Mouse (Mus musculus): ENCODE results near the gene Zcchc7. TPM values are rescaled to one million over a fixed set of nuclear protein-coding genes. Genes with fewer than 3 reads are reported as not detected.
A peak's percentile ranks its signal among the peaks of the same experiment; 100 is the strongest.

The Zcchc7 gene
- polyA plus RNA-seq, 1 experiment = 41.8 TPM

- Histone ChIP-seq H3K4me1 (ENCODE audit: control insufficient read depth, insufficient read depth, low read length) (no peaks in the 10 kb centered on the region), H3K27ac (ENCODE audit: insufficient read depth, low read length) (no peak overlapping the region), H3K4me3 (ENCODE audit: low read depth, low read length) (no peak overlapping the region), H3K27me3 (ENCODE audit: control insufficient read depth, insufficient read depth, low read length, poor library complexity, severe bottlenecking) (no peaks in the 10 kb centered on the region), H3K9ac (ENCODE audit: low read depth, poor library complexity, severe bottlenecking) (no peak overlapping the region), H3K36me3 (ENCODE audit: control insufficient read depth, insufficient read depth, low read length, poor library complexity, severe bottlenecking) (no peaks in the 10 kb centered on the region), H3K9me3 (replicated peaks; ENCODE audit: control insufficient read depth, insufficient read depth, low read length, poor library complexity, severe bottlenecking) (no peaks in the 10 kb centered on the region)
- TF ChIP-seq CTCF (IDR thresholded peaks at IDR 0.05; ENCODE audit: low read depth, low read length) = no peak
- TF ChIP-seq EP300 (IDR thresholded peaks at IDR 0.05; ENCODE audit: insufficient read depth, low read depth, low read length) = no peak
- TF ChIP-seq POLR2A (IDR thresholded peaks at IDR 0.05; ENCODE audit: insufficient read depth, low read length) = no peak
Observed at GRCm38 (mm10) chr4:44965175-44965574, 209.5 kb downstream of the Zcchc7 start.

GRCm38 (mm10) chr4:44965736-44966135, 210.1 kb downstream of the Zcchc7 start:
- H3K4me1 ChIP-seq (ENCODE audit: control insufficient read depth, insufficient read depth, low read length) = no peaks in the 10 kb centered on the region
- H3K36me3 ChIP-seq (ENCODE audit: control insufficient read depth, insufficient read depth, low read length, poor library complexity, severe bottlenecking) = no peaks in the 10 kb centered on the region
- no peak overlapping the region for H3K27ac ChIP-seq (ENCODE audit: insufficient read depth, low read length)
- no peaks in the 10 kb centered on the region for H3K9me3 ChIP-seq (replicated peaks; ENCODE audit: control insufficient read depth, insufficient read depth, low read length, poor library complexity, severe bottlenecking)
- TF ChIP-seq POLR2A (IDR thresholded peaks at IDR 0.05; ENCODE audit: insufficient read depth, low read length) (no peak), CTCF (IDR thresholded peaks at IDR 0.05; ENCODE audit: low read depth, low read length) (no peak), EP300 (IDR thresholded peaks at IDR 0.05; ENCODE audit: insufficient read depth, low read depth, low read length) (no peak)
- no peak overlapping the region for H3K4me3 ChIP-seq (ENCODE audit: low read depth, low read length)
- H3K9ac ChIP-seq (ENCODE audit: low read depth, poor library complexity, severe bottlenecking) = no peak overlapping the region
- no peaks in the 10 kb centered on the region for H3K27me3 ChIP-seq (ENCODE audit: control insufficient read depth, insufficient read depth, low read length, poor library complexity, severe bottlenecking)

DNA sequence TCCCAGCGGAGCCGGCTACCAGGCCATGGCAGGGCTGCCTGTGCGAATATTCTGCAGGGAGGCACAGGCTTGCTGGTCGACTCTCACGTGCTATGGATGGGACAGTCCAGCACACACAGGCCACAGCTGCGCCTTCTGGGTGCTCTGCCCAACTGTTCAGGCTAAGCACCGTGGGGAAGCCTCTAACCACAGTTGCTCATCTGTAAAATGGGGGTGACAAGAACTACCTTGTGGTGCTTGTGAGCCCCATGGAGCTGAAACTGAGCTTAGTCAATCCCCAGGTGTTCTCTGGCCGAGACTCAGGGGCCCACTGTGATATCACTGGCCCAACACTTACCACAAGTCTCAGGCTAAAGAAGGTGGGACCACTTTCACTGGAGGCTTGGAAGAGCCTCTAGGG, 211.7 kb downstream of the Zcchc7 start:
- no peak overlapping the region for H3K27ac ChIP-seq (ENCODE audit: insufficient read depth, low read length)
- TF ChIP-seq EP300 (IDR thresholded peaks at IDR 0.05; ENCODE audit: insufficient read depth, low read depth, low read length) (no peak), POLR2A (IDR thresholded peaks at IDR 0.05; ENCODE audit: insufficient read depth, low read length) (no peak), CTCF (IDR thresholded peaks at IDR 0.05; ENCODE audit: low read depth, low read length) (no peak)
- no peaks in the 10 kb centered on the region for H3K9me3 ChIP-seq (replicated peaks; ENCODE audit: control insufficient read depth, insufficient read depth, low read length, poor library complexity, severe bottlenecking)
- H3K4me3 ChIP-seq (ENCODE audit: low read depth, low read length) = no peak overlapping the region
- no peak overlapping the region for H3K9ac ChIP-seq (ENCODE audit: low read depth, poor library complexity, severe bottlenecking)
- H3K27me3 ChIP-seq (ENCODE audit: control insufficient read depth, insufficient read depth, low read length, poor library complexity, severe bottlenecking) = no peaks in the 10 kb centered on the region
- no peaks in the 10 kb centered on the region for H3K36me3 ChIP-seq (ENCODE audit: control insufficient read depth, insufficient read depth, low read length, poor library complexity, severe bottlenecking)
- no peaks in the 10 kb centered on the region for H3K4me1 ChIP-seq (ENCODE audit: control insufficient read depth, insufficient read depth, low read length)

DNA sequence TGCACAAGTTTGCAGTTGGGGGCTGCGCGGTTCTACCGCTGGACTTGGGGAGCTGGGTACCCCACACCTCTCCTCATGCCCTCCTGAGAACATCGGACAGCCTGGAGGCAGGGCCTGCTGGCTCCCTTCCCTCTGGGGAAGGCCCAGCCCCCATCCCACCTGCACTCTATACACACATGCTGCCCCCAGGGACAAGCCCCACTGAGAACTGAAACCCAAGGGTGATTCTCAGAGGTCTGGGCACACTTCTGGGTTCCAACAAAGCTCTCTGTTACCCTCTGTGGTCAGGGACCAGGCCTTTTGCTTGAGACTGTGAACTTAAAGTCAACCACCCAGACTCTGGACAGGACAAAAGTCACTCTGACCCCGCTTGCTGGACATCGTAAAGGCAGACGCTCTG, 214.4 kb downstream of the Zcchc7 start:
- Histone ChIP-seq H3K27ac (ENCODE audit: insufficient read depth, low read length) (no peak overlapping the region), H3K9ac (ENCODE audit: low read depth, poor library complexity, severe bottlenecking) (no peak overlapping the region), H3K9me3 (replicated peaks; ENCODE audit: control insufficient read depth, insufficient read depth, low read length, poor library complexity, severe bottlenecking) (no peaks in the 10 kb centered on the region), H3K27me3 (ENCODE audit: control insufficient read depth, insufficient read depth, low read length, poor library complexity, severe bottlenecking) (no peaks in the 10 kb centered on the region), H3K4me1 (ENCODE audit: control insufficient read depth, insufficient read depth, low read length) (peaks cover 2% of the 10 kb centered on the region), H3K36me3 (ENCODE audit: control insufficient read depth, insufficient read depth, low read length, poor library complexity, severe bottlenecking) (no peaks in the 10 kb centered on the region), H3K4me3 (ENCODE audit: low read depth, low read length) (no peak overlapping the region)
- no peak for TF ChIP-seq EP300 (IDR thresholded peaks at IDR 0.05; ENCODE audit: insufficient read depth, low read depth, low read length)
- TF ChIP-seq CTCF (IDR thresholded peaks at IDR 0.05; ENCODE audit: low read depth, low read length) = no peak
- TF ChIP-seq POLR2A (IDR thresholded peaks at IDR 0.05; ENCODE audit: insufficient read depth, low read length) = no peak

DNA sequence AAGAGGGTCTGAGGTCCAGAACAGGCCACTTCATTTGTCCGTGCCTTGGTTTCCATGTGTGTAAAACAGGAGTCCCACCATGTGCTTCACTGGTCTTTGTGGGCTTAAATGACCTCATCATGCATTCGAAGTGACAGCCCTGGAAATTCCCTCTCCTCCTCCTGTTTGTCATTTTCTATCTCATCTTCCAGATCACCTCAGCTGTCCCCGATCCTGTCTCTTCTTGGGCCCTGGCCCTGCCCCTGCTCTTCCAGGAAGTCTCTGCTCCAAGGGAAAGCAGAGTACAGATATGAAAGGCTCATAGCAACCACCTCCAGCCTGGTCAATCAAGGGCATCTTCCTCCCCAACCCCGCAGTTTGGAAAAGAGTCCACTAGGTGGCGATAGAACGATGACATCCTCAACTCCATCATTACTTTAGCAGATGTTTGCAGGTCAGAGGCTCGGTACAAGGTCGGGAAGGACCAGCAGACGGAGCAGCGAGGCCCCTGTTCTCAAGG, 215.0 kb downstream of the Zcchc7 start:
- TF ChIP-seq CTCF (IDR thresholded peaks at IDR 0.05; ENCODE audit: low read depth, low read length) (peak; percentile 58), POLR2A (IDR thresholded peaks at IDR 0.05; ENCODE audit: insufficient read depth, low read length) (no peak), EP300 (IDR thresholded peaks at IDR 0.05; ENCODE audit: insufficient read depth, low read depth, low read length) (no peak)
- no peak overlapping the region for H3K9ac ChIP-seq (ENCODE audit: low read depth, poor library complexity, severe bottlenecking)
- no peaks in the 10 kb centered on the region for H3K36me3 ChIP-seq (ENCODE audit: control insufficient read depth, insufficient read depth, low read length, poor library complexity, severe bottlenecking)
- no peak overlapping the region for H3K27ac ChIP-seq (ENCODE audit: insufficient read depth, low read length)
- no peaks in the 10 kb centered on the region for H3K9me3 ChIP-seq (replicated peaks; ENCODE audit: control insufficient read depth, insufficient read depth, low read length, poor library complexity, severe bottlenecking)
- H3K4me3 ChIP-seq (ENCODE audit: low read depth, low read length) = no peak overlapping the region
- peaks cover 2% of the 10 kb centered on the region for H3K4me1 ChIP-seq (ENCODE audit: control insufficient read depth, insufficient read depth, low read length)
- no peaks in the 10 kb centered on the region for H3K27me3 ChIP-seq (ENCODE audit: control insufficient read depth, insufficient read depth, low read length, poor library complexity, severe bottlenecking)

DNA sequence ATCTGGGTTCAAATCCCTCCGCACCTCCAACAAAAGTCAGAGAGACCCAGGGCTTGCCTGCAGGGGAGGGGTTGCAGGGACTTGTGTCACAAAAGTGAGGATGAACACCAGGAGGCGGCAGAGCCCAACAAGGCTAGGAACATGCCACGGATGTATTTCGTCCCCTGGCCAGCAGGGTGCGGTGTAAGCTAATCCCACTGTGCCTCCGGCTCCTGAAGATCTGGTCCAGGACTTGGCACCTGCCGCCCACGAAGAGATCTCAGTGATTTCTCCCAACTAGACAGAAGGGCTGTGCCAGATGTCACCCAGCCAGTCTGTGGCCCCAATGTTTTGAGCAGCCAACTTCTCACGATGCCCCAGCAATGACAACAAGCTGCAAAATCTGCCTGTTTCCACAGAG, 217.8 kb downstream of the Zcchc7 start:
- Histone ChIP-seq H3K4me1 (ENCODE audit: control insufficient read depth, insufficient read depth, low read length) (peaks cover 2% of the 10 kb centered on the region), H3K4me3 (ENCODE audit: low read depth, low read length) (peak overlapping the region; percentile 40), H3K27ac (ENCODE audit: insufficient read depth, low read length) (no peak overlapping the region), H3K27me3 (ENCODE audit: control insufficient read depth, insufficient read depth, low read length, poor library complexity, severe bottlenecking) (no peaks in the 10 kb centered on the region), H3K36me3 (ENCODE audit: control insufficient read depth, insufficient read depth, low read length, poor library complexity, severe bottlenecking) (no peaks in the 10 kb centered on the region), H3K9me3 (replicated peaks; ENCODE audit: control insufficient read depth, insufficient read depth, low read length, poor library complexity, severe bottlenecking) (no peaks in the 10 kb centered on the region), H3K9ac (ENCODE audit: low read depth, poor library complexity, severe bottlenecking) (no peak overlapping the region)
- TF ChIP-seq POLR2A (IDR thresholded peaks at IDR 0.05; ENCODE audit: insufficient read depth, low read length) (no peak), EP300 (IDR thresholded peaks at IDR 0.05; ENCODE audit: insufficient read depth, low read depth, low read length) (peak; percentile 59; the same call in 1 of the 2 replicates), CTCF (IDR thresholded peaks at IDR 0.05; ENCODE audit: low read depth, low read length) (peak; percentile 100)

Data from ES-Bruce4 (cell line).